Mouse (Mus musculus): ENCODE measurements at regions not wholly inside any gene's neighbourhood (a gene's known extent, or its start where the extent isn't known, plus 50 kb on each side); places are given as distances from the start of the nearest gene placed in this dataset.

DNA sequence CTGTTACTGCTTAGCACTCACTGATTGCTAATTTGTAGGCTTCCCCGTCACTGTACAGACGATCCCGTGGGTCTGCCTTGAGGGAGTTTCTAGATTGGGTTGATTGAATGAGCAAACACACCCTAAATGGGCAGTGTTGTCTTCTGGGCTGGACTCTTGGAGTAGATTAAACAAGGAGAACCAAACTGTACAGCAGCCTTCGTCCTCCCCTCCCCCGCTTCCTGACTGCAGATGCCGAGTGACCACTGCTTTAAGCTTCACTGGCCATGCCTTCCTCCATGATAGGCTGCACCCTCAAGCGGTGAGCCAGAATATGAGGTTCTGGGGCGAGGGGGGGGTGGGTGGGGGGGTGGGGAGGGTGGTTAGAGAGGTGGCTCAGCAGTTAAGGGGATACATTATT is 201.5 kb upstream of the Zfp64 start:
- DNase-seq (ENCODE audit: low spot score in 2 of 2): no peak

DNA sequence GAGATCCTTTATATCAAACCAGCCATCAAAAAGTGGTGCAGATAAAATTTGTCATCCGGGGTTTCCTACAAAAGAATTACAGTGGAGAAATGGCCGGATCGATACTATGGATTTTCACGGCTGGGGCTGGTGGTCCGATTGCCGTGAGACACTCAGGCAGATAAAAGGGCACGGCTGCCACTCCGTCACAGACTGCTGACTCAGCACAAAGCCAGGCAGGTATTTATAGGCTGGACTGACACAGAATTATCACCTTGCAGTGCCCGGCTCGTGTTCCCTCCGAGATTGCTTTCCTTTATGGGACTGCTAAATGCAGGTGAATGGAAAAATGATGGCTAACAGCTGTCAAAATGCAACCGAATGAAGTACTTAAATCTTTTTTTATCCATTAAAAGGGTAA is 199.5 kb upstream of the Zfp64 start:
- DNase-seq (ENCODE audit: low spot score in 2 of 2): no peak

DNA sequence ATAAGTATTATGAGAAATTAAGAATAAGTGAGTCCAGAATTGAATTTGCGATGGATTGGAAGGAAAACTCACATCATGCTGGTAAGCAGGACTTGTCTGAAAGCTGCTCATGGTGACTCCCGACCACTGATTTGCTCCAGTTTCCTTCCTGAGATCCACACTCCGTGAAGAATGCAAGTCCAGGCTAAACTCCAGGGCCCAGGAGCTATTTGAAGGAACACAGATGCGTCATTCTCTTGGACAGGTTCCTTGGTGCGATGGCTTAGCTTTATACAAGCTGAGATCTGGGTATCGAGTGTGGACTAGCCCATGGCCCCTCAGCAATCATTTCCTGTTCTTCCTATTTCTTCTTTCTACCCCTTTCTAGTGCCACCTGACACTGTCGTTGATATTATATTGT is 192.3 kb upstream of the Zfp64 start:
- no peak for DNase-seq (ENCODE audit: low spot score in 2 of 2)

DNA sequence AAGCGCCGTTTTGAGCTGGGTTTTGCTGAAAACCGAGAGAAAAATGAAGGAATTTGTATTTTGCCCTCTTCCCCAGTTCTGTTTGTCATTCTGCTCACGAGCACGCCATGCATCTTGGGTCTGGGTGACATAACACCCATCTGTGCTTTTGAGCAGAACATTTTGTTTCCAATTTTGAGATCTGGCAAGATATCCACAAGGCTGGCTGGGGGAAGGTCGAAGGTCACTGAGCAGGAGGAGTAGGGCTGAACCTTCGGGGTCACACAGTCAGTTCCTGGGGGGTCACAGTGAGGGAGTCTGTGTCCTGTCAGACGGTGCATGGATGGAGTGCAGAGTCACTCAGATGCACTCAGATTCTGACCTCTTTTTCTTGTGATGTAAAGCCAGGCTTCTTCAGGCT is 186.8 kb upstream of the Zfp64 start:
- no peak for DNase-seq (ENCODE audit: low spot score in 2 of 2)

DNA sequence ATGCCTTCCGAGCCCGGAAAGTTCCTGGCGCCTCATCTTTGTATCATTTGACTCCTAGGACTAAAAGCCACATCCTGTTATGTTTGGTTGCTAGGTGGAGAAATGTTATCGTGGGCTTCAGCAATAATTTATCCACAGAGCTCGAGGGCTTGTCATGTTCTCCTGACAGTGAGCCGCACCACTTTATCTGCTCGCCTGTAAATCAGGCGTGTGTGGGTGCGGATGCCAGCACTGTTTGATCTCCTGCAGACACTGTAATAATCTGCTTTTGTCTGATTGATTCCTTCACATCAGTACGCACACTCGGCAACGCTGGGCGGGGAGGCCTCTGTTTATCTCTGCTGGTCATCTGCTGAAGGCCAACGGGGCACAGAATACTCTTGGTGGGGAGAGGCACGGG is 178.5 kb upstream of the Zfp64 start:
- DNase-seq (ENCODE audit: low spot score in 2 of 2): no peak

DNA sequence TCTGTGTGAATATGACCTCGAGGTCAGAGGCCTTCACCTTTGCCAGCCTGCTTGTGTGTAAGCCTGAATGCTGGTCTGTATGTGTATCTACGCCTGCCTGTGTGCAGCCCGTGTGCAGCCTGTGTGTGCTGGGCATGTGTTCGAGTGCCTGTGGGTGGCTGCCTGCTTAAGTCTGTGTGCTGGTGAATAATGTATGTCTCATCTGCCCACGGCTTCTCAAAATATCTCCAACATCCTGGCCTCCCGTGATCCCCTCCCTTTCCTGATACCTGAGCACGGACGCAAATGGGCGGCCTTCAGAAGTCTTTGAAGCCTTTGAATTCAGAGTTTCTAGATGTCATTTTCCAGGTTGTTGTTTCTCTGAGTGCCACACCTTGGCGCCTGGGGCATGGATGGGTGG is 170.1 kb upstream of the Zfp64 start:
- peak in 1 of 2 experiments; percentile 11 for DNase-seq (ENCODE audit: low spot score in 2 of 2)

DNA sequence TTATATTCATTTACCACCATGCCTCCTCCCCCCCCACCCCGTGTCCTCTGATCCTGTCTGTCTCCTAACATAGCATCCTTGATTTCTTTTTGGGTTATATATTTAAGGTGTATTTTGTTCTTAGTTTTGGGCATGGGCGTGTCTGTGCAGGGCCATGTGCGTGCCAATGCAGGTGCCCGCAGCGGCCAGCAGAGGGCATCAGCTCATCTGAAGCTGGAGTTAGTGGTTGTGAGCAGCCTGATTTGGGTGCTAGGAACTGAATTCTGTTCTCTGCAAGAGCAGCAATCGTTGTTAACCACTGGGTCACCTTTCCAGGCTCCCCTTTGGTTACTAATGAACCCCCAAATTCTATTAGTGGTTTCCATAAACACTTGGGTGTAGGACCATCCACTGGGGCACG is 167.5 kb upstream of the Zfp64 start:
- no peak for DNase-seq (ENCODE audit: low spot score in 2 of 2)

DNA sequence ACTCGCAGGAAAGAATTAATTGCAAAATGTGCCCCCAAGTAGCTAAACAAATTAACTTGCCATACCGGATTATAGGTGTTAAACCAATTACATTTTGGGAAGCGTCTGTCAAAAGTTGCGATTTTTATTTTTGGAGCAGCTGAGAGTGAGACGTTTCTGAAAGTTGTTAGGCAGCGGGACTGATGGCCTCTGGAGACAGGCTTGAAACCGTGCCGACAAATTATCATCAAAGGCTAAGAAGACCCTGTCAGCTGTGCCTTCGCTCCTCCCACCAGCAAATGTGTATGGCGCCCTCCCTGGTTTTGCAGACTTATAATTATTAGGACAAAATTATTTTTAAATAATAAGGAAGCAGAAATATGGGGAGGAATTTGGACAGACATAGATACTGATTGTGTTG is 161.5 kb upstream of the Zfp64 start:
- no peak for DNase-seq (ENCODE audit: low spot score in 2 of 2)

DNA sequence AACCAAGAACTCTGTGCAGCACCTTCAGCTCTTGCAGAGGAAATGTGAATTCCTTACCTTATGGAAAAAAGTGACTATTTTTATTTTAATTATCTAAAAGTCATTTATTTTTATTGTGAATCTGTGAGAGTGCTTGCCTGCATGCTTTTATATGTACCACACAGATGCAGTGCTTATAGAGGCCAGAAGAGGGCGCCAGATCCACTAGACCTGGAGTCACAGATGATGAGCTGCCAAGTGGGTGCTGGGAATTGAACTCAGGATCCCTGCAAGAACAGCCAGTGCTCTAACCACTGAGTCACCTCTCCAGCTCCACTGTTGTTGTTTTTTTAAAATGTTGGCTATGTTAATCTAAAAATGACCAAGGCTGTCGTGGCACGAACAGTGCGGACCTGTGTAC is 153.7 kb upstream of the Zfp64 start:
- no peak for DNase-seq (ENCODE audit: low spot score in 2 of 2)

DNA sequence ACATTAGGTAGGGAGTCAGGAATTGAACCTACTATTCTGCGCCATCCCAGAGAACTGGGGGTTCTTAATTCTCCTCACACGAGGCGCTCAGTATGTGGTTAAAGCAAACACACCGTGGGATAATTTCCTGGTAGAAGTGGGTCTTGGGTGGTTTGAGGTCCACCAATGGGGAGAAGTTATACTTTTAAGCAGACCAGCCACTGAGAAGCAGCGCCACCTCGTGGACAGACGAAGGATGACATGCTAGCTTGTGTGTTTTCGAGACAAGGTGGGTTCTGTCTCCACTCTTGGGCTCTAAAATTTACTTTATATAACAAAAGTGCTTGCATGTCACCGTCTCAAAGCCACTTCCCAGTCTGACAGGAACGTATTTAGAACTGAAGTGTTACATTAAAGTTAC is 152.7 kb upstream of the Zfp64 start:
- DNase-seq (ENCODE audit: low spot score in 2 of 2): no peak

DNA sequence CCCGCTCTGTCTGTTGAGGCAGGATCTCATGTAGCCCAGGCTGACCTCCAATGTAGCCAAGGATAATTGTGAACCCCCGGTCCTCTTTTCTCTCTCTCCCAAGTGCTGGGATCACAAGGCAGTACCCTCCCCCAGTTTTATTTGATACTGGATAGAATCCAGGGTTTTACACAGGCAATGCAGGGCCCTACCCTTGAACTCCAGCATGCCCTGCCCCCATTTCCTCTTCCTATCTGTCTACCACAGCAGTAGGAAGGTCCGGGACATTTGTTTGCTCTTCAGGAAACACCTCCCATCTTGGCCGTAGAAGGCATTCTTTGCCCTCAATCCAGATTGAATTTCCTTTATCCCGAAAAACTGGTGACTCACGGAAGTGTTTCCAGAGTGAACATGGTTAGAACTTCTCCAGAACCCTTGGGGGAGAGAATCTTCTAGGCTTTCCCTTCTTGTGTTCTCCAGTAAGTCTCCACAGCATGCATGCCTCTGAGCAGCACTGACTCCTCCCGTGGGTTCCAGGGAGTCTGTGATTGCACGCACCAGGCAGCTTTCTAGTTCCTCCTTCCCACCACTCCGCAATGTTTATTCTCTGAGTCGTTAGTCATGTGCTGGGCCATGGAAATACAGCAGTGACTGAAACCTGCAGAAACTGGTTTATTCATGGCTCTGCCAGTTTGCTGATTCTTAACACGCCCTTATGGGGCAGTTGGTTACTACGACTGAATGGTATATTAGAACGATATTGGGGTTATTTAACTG is 146.3 kb upstream of the Zfp64 start:
- DNase-seq (ENCODE audit: low spot score in 2 of 2): no peak

DNA sequence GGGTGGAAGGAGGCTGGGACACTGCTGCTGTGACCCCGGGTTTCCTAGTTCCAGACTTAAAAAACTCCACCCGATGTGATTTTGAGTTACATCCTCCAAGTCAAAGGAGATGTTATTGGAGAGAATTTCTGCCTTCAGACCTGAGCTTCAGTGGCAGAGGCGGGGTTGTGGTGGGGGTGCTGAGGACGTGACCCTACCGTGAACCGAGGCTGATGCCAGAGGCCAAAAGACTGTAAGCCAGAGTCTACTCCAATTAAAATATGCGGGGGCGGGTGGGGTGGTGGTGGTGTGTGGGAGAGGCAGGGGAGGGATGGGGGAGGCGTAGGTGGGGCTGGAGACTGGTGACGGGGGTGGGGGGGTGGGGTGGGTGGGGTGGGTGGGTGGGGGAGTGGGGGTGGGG is 145.1 kb upstream of the Zfp64 start:
- no peak for DNase-seq (ENCODE audit: low spot score in 2 of 2)

DNA sequence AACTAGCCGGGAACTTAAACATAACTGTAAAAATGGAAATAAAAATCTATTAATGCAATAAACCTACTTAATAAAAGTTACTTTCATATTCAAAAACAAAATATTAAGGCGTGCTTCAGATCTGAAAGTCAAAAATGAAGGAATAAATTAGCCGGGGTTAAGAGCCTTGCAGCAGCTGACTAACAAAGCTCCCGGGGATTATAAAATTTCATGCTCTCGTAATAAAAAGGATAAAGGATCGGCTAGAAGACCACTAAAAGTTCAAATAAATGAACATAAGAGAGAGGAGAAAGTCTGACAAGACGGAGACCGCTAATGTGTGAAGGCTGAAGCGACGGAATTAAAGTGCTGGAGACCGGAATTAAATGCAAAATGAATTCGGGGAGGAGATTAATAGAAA is 144.3 kb upstream of the Zfp64 start:
- DNase-seq (ENCODE audit: low spot score in 2 of 2): no peak

DNA sequence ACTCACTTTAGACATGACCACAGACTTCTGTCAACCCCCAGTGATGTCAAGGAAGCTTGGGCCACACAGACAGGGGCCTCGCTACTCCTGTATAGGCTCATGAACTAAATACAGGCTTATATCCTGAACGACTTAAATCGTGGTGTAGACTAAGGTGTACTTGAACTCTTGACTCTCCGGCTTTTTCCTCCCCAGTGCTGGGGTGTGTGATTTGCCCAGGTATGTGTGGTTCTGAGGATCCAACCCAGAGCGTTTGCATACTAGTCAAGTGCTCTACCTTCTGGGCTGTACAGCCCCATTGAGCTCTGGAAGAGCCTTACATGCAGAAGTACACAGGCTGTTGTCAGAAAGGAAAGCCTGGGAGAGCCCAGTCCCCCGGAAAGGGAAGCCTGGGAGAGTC is 143.2 kb upstream of the Zfp64 start:
- no peak for DNase-seq (ENCODE audit: low spot score in 2 of 2)

DNA sequence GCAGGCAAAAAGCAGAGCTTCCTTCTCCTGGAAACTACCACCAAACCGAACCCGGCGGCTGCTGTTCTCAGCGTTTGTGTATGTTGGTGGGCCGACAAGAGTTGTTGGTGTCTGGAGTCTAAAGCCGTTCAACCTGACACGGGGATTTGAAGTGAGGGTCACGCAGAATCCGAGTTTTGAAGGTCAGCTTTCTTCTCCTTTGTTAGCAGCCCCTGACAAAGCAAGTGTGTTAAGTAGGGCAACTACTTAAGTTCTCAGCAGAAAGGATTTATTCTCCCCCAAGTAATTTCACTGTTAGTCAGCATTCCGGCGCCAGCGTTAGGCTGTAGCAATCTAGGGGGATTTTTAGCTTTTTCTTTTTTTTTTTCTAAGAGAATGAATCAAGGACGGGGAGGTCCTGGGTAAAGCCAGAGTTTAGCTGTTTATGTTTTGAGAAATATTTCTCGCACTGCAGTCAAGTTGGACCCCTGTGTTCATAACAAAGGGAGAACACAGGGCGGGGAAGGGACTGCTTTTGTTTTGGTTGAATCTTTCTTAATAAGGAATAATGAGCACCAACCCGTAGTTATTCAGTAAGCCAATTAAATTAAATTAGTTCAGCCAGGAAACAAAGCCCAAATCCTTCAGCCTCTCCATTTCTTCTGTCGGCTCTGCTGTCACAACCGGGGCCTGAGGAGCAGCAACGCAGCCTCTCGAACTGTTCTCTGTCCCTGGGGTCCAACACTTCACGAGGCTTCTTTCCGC is 138.8 kb upstream of the Zfp64 start:
- DNase-seq (ENCODE audit: low spot score in 2 of 2): no peak

DNA sequence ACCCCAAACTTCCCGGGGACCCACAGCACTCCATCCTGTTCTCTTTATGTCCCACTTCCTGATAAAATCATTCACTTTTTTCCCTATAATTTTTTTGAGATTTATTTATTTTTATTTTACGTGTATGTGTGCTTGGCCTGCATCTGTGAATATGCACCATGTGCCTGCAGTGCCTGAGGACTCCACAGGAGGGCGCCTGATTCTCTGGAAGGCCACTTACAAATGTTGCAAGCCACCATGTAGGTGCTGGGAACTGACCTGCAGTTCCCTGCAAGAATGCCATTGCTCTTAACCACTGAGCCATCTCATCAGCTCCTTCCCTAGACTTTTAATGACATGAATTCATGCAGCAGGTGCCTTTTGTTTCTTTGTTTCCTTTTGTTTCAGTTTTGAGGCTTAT is 134.9 kb upstream of the Zfp64 start:
- DNase-seq (ENCODE audit: low spot score in 2 of 2): no peak

DNA sequence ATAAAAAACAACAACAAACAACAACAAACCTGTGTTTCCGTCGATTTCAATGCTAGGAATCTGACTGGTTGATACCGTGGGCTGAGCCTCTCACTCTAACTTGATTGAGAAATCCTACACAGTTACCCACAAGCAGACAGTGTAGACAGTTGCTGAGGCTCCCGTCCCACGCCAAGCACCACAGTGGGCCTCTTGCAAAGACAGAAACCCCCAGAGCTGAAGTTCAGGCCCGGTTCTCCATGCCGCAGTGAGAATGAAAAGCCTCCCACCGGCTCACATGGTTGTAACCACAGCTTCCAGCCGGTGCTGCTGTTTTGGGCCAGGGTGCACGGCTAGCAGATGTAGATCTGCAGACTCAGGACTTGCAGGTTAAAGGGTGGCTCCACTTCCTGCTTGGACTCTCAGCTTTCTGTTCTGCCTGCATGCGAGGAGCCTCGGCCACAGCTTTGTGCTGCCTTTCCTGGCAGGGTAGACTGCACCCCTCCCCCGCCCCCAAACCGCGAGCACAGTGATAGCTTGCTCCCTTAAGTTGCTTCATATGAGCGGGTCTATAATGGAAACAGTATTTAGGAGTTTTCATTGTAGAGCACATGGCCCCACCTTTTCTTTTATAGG is 133.6 kb upstream of the Zfp64 start:
- DNase-seq (ENCODE audit: low spot score in 2 of 2): no peak

DNA sequence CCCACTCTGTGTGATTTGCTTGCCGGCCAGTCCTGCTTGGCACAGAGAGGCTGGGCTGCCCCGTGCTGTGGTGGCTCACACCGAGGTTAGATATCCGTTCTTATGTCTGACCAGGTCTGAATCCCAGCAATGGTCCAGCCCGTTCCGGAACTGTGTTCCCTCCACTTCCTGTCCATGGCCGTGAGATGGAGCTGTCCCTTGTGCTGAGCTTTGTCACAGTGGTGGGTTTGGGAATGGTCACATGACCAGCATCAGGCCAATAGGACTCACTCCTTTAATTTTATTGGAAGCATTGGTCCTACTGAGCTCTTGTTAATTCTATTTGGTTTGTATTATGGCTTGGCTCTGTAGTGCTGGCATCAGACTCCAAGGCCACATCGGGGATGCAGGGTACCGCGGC is 132.9 kb upstream of the Zfp64 start:
- no peak for DNase-seq (ENCODE audit: low spot score in 2 of 2)

DNA sequence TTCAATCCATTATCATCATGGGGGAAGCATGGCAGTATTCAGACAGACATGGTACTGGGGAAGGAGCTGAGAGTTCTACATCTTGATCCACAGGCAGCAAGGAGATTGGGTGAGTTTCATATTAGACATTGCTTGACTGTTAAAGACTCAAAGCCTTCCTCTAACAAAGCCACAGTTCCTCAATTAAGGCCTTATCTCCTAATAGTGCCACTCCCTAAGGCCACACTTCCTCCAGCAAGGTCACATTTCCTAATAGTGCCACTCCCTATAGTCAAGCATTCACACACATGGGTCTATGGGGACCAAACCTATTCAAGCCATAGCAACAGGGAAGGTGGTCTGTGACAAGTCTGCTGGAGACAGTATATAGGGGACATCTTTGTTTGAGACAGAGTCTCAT is 115.9 kb upstream of the Zfp64 start:
- no peak for DNase-seq (ENCODE audit: low spot score in 2 of 2)

DNA sequence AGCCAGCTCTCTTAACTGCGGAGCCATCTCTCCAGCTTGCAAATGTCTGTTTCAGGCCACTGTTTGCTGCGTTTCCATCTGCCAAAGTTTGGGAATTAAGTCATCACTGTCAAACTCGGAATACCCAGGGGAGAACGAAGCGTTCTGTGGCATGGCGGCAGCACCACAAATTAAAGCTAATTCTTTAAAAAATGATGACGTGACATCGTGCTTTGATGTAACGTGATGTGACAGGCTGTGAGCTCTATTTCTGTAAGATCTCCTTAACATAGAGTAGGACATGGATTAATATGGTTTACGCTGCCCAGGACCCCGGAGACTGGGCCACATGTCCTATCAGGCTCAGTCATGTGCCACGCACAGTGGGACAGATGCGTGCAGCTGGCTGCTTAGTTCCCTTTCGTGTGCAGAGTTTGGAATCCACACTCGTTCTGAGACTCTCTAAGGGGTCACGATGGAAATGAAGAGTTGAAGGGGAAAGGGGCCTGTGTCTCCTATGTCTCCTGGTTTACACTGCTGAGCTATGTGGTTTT is 109.8 kb upstream of the Zfp64 start:
- no peak for DNase-seq (ENCODE audit: low spot score in 2 of 2)

DNA sequence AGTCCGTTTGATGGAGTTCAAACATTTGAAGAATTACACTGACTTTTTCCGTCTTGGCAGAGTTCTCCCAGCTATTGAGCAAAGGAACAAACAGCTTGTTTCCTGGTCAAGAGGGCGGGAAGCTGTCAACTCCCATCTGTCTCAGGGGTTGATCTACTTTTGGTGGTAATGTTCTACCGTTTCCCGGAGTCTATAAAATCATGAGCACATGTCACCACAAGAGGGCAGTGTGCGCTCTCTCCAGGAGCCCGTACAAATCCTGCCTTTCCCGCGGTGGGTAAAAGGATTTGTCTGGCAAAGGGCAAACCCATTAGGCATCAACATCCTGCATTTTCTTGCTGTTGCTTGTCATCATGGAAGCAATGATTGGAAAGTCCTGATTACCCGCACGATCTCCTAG is 106.1 kb upstream of the Zfp64 start:
- DNase-seq (ENCODE audit: low spot score in 2 of 2): peak; percentile 48 to 79

DNA sequence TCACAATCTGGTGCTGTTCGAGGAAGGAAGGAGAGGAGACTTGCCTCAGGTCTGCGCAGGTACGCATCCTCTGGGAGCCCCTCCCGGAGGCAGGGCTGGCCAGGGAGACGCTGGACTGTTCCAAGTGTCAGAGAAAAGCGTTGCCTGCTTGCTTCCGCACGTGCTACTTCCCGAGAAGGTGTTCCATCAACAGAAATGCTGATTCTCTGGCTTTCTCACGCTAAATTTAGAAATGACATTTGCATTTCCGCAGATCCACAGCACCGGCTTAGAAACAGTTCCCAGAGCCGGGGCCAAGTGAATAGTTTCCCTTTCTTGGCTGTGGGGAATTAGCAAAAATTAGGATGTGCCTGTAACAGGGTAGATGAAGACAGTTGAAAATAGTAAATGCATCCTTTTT is 105.1 kb upstream of the Zfp64 start:
- peak in 1 of 2 experiments; percentile 8 for DNase-seq (ENCODE audit: low spot score in 2 of 2)

DNA sequence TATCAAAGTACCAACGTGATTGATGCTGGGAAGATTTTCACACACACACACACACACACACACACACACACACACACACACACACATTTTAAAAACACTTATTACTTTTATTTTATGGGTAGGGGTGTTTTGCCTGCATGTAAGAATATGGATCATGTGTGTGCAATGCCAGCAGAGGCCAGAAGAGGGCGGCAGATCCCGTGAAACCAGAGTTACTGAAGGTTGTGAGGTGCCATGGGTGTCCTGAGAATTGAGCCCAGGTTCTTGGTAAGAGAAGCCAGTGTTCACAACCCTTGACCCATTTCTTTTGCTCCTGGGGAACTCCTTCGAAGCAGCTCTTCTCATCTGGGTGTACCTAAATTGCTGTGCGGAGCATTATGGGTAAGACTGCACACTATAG is 102.4 kb upstream of the Zfp64 start:
- DNase-seq (ENCODE audit: low spot score in 2 of 2): no peak

All from layer of hippocampus, adult 8-10 months (tissue).